Mouse (Mus musculus) embryo, embryonic 11.5 days (tissue): ENCODE results near the gene Lat2.

Experiments
- DNase-seq: peaks from one replicate; pipeline ENCODE4 v3.0.0-alpha.2; 2012; ENCODE audit warnings: low read depth, low spot score

The Lat2 gene

GRCm38 (mm10) chr5:134571730-134572507, 42.9 kb downstream of the Lat2 start:
- DNase-seq, result peak; percentile 67

- no peak for DNase-seq
Measured at GRCm38 (mm10) chr5:134568964-134569491, 45.8 kb downstream of the Lat2 start.

- DNase-seq, result no peak
Measured at GRCm38 (mm10) chr5:134568030-134568429, 46.8 kb downstream of the Lat2 start.

- no peak for DNase-seq
Measured at GRCm38 (mm10) chr5:134567445-134567844, 47.4 kb downstream of the Lat2 start.

GRCm38 (mm10) chr5:134565696-134566095, 49.1 kb downstream of the Lat2 start:
- no peak for DNase-seq

- DNase-seq, result no peak
Measured at GRCm38 (mm10) chr5:134564272-134564671, 50.6 kb downstream of the Lat2 start.

GRCm38 (mm10) chr5:134560450-134561171, 54.2 kb downstream of the Lat2 start:
- DNase-seq, result no peak

GRCm38 (mm10) chr5:134560071-134560449, 54.8 kb downstream of the Lat2 start, which contains the start of gene Syna:
Gene Syna (minus strand): TSS chr5:134560171.
- DNase-seq, result no peak

- peak; percentile 66 for DNase-seq
Measured at GRCm38 (mm10) chr5:134555463-134556164, 59.2 kb downstream of the Lat2 start.

GRCm38 (mm10) chr5:134553951-134554546, 60.8 kb downstream of the Lat2 start:
- no peak for DNase-seq

- peak; percentile 82 for DNase-seq
Measured at GRCm38 (mm10) chr5:134552110-134552972, 62.5 kb downstream of the Lat2 start, which contains the start of gene Clip2. Gene Clip2 (minus strand): TSS chr5:134552434.

- DNase-seq, result no peak
Measured at GRCm38 (mm10) chr5:134551233-134552109, 63.4 kb downstream of the Lat2 start.

GRCm38 (mm10) chr5:134550836-134551232, 64.0 kb downstream of the Lat2 start:
- DNase-seq, result no peak
